In the genomic region with DNA sequence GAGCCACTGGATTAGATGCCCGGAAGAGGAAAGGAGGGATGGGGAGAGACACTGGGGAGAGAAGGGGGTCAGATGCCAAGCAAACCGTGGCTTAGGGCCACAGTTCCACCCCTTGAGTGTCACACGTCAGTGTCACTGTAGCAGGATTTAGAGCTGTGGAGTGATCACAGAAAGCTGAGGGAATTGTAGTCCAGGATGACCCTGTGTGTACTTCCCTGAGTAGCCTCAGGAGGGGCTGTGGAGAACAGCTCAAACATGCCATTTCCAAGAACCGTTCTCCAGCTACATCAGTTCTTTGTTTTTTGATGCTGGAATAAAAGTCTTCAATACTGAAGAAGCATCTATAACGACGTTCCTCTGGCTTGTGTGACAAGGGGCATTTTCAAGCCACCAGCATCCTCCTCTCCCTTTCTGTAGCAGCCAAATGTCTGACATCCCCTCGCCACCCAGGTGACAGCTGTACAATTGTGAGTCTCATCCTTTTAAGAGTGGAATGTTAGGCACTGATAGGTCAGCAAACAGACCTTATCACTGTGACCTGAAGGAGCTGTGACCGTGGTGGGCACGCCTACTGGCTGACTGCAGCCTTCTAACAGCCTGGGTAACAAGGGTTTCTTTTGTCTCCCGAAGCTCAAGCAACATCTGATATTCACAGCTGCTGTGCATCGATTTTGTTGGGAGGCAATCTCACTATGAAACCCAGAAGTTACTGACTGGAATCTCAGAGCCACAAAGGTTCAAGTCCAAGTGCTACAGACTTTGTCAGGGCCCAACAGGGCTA, we compare ENCODE assay signal across 15 mouse cellular contexts. TPM values are rescaled to one million over a fixed set of nuclear protein-coding genes. Genes with fewer than 3 reads are reported as not detected.
DNase-seq lines count a peak whose midpoint lies in the region; ATAC-seq and TF ChIP-seq lines count a peak whose summit lies in the region.
"Had no signal": no experiment of that assay in that cellular context is flagged by ENCODE, and none has a peak within 500 bp of the region (broad histone marks: within the 10 kb centered on the region; RNA-seq: fewer than 3 reads in every experiment).

No protein-coding gene starts in this region.

- H3K36me3 ChIP-seq in forebrain, embryonic 10.5 days (replicated peaks): no peaks in the 10 kb centered on the region
- H3K36me3 ChIP-seq in forebrain, embryonic 15.5 days: no peaks in the 10 kb centered on the region
- H3K36me3 ChIP-seq in limb, embryonic 14.5 days (ENCODE audit: control insufficient read depth, insufficient read depth, low read length): no peaks in the 10 kb centered on the region
- H3K36me3 ChIP-seq in limb, embryonic 10.5 days: no peaks in the 10 kb centered on the region
- no peaks in the 10 kb centered on the region for H3K36me3 ChIP-seq in hindbrain, postnatal 0 days (ENCODE audit: insufficient read depth, low read length)
- H3K36me3 ChIP-seq: embryonic facial prominence, embryonic 15.5 days had no signal

- H3K27ac ChIP-seq in forebrain, embryonic 10.5 days: peak overlapping the region; percentile 52; the same call in 1 of the 2 replicates
- no peak overlapping the region for H3K27ac ChIP-seq in forebrain, embryonic 15.5 days (replicated peaks)
- H3K27ac ChIP-seq in limb, embryonic 14.5 days (replicated peaks; ENCODE audit: low read depth, low read length): no peak overlapping the region
- no peak overlapping the region for H3K27ac ChIP-seq in limb, embryonic 10.5 days
- H3K27ac ChIP-seq in hindbrain, postnatal 0 days: no peak overlapping the region
- H3K27ac ChIP-seq: embryonic facial prominence, embryonic 15.5 days had no signal

- no peak for DNase-seq in forebrain, embryonic 10.5 days (ENCODE audit: extremely low spot score, low spot score)
- DNase-seq in limb, embryonic 14.5 days (ENCODE audit: low spot score): peak; percentile 53
- no peak for DNase-seq in limb, embryonic 10.5 days (ENCODE audit: low spot score)
- DNase-seq in embryo, embryonic 10.5 days (ENCODE audit: low spot score): peak; percentile 53
- no peak for DNase-seq in hindbrain, postnatal 0 days (ENCODE audit: low spot score)
- no peak for DNase-seq in right cerebral cortex, adult 2 months (ENCODE audit: low spot score in 2 of 2)
- DNase-seq in adrenal gland, adult 18-20 months (ENCODE audit: low spot score in 2 of 2): no peak
- DNase-seq: adrenal gland, postnatal 36 days; cerebellum, adult 11 months; heart, postnatal 14 days; kidney, adult 9 months; right cerebral cortex, postnatal 25 days had no signal

- H3K4me2 ChIP-seq in forebrain, embryonic 15.5 days (replicated peaks): no peak overlapping the region
- no peak overlapping the region for H3K4me2 ChIP-seq in limb, embryonic 14.5 days (replicated peaks; ENCODE audit: low read depth, low read length, severe bottlenecking)
- H3K4me2 ChIP-seq in hindbrain, postnatal 0 days (ENCODE audit: low read depth, low read length): no peak overlapping the region
- H3K4me2 ChIP-seq: embryonic facial prominence, embryonic 15.5 days had no signal

- 0 out of 2 replicates have a peak, but pooled peaks cover 5% of the 10 kb centered on the region for H3K9me3 ChIP-seq in forebrain, embryonic 10.5 days
- H3K9me3 ChIP-seq in forebrain, embryonic 15.5 days: peaks cover 7% of the 10 kb centered on the region; the same call in 1 of the 2 replicates
- H3K9me3 ChIP-seq in limb, embryonic 14.5 days (ENCODE audit: control insufficient read depth, low read length): no peaks in the 10 kb centered on the region
- no peaks in the 10 kb centered on the region for H3K9me3 ChIP-seq in limb, embryonic 10.5 days (replicated peaks)
- H3K9me3 ChIP-seq in hindbrain, postnatal 0 days (ENCODE audit: low read length): no peaks in the 10 kb centered on the region; the same call in 1 of the 2 replicates
- H3K9me3 ChIP-seq: embryonic facial prominence, embryonic 15.5 days had no signal

- WGBS in forebrain, embryonic 10.5 days: 54% methylated on average over 11 of the region's 11 CpGs
- WGBS in forebrain, embryonic 15.5 days: 54% methylated on average over 11 of the region's 11 CpGs
- 56% methylated on average over 11 of the region's 11 CpGs for WGBS in limb, embryonic 14.5 days
- WGBS in limb, embryonic 10.5 days: 66% methylated on average over 11 of the region's 11 CpGs
- WGBS in hindbrain, postnatal 0 days: 39% methylated on average over 11 of the region's 11 CpGs

- no peak overlapping the region for H3K9ac ChIP-seq in forebrain, embryonic 15.5 days (replicated peaks)
- H3K9ac ChIP-seq in limb, embryonic 14.5 days (ENCODE audit: low read depth, low read length, severe bottlenecking): no peak overlapping the region
- H3K9ac ChIP-seq in hindbrain, postnatal 0 days (replicated peaks; ENCODE audit: low read length): no peak overlapping the region
- H3K9ac ChIP-seq: embryonic facial prominence, embryonic 15.5 days had no signal

- peaks cover 30% of the 10 kb centered on the region for H3K4me1 ChIP-seq in forebrain, embryonic 10.5 days
- H3K4me1 ChIP-seq in forebrain, embryonic 15.5 days: no peaks in the 10 kb centered on the region
- H3K4me1 ChIP-seq in limb, embryonic 14.5 days (ENCODE audit: control insufficient read depth, insufficient read depth, low read length): peaks cover 7% of the 10 kb centered on the region
- peaks cover 14% of the 10 kb centered on the region for H3K4me1 ChIP-seq in limb, embryonic 10.5 days
- H3K4me1 ChIP-seq in hindbrain, postnatal 0 days (ENCODE audit: insufficient read depth, low read length): no peaks in the 10 kb centered on the region

- TF ChIP-seq CTCF in hindbrain, postnatal 0 days (IDR thresholded peaks at IDR 0.05; ENCODE audit: low read depth): peak; percentile 36

- no peak for TF ChIP-seq POLR2A in limb, embryonic 14.5 days (IDR thresholded peaks at IDR 0.05; ENCODE audit: borderline replicate concordance, extremely low read depth, insufficient read depth, insufficient read length)

- no peaks in the 10 kb centered on the region for H3K27me3 ChIP-seq in forebrain, embryonic 10.5 days (ENCODE audit: poor library complexity, severe bottlenecking)
- H3K27me3 ChIP-seq in forebrain, embryonic 15.5 days: no peaks in the 10 kb centered on the region
- H3K27me3 ChIP-seq in limb, embryonic 14.5 days (ENCODE audit: control insufficient read depth, insufficient read depth, low read length): no peaks in the 10 kb centered on the region
- H3K27me3 ChIP-seq in limb, embryonic 10.5 days (ENCODE audit: low read depth, poor library complexity, severe bottlenecking): no peaks in the 10 kb centered on the region
- no peaks in the 10 kb centered on the region for H3K27me3 ChIP-seq in hindbrain, postnatal 0 days (ENCODE audit: insufficient read depth, low read length)
- H3K27me3 ChIP-seq: embryonic facial prominence, embryonic 15.5 days had no signal

- ATAC-seq in forebrain, embryonic 15.5 days (replicated peaks): no peak
- ATAC-seq in limb, embryonic 14.5 days (ENCODE audit: low FRiP score, low read depth): peak; percentile 64; the same call in 1 of the 2 replicates
- ATAC-seq in hindbrain, postnatal 0 days: no peak
- ATAC-seq: forebrain, embryonic 16.5 days had no signal

- no peak overlapping the region for H3K4me3 ChIP-seq in forebrain, embryonic 10.5 days
- no peak overlapping the region for H3K4me3 ChIP-seq in forebrain, embryonic 15.5 days
- no peak overlapping the region for H3K4me3 ChIP-seq in limb, embryonic 14.5 days (replicated peaks; ENCODE audit: low read length)
- H3K4me3 ChIP-seq in limb, embryonic 10.5 days: no peak overlapping the region
- H3K4me3 ChIP-seq in hindbrain, postnatal 0 days (ENCODE audit: low read length): no peak overlapping the region
- H3K4me3 ChIP-seq: embryonic facial prominence, embryonic 15.5 days had no signal

RNA-seq across cellular contexts. Expression of a gene that starts 39.9 kb away (rescaled TPM):
- polyA plus RNA-seq in forebrain, embryonic 10.5 days (2016; fragmentation: Nextera tagmentation; extraction: Ambion mirVana): 6.0 and 7.6 TPM in 2 replicates
- 11.2 and 11.3 TPM in 2 replicates for polyA plus RNA-seq in forebrain, embryonic 15.5 days (2015; fragmentation: Nextera tagmentation; extraction: Ambion mirVana)
- 23.9 and 27.9 TPM in 2 replicates for polyA plus RNA-seq in limb, embryonic 14.5 days (2012; rRNA removed)
- 22.8 and 25.4 TPM in 2 replicates for polyA plus RNA-seq in limb, embryonic 14.5 days (2014; fragmentation: Nextera tagmentation; extraction: Ambion mirVana)
- 2.7 and 6.6 TPM in 2 replicates for polyA plus RNA-seq in limb, embryonic 10.5 days (2016; fragmentation: Nextera tagmentation; extraction: Ambion mirVana)
- total RNA-seq in hindbrain, postnatal 0 days (2014; rRNA removed): 66.0 and 75.0 TPM in 2 replicates
- polyA plus RNA-seq in hindbrain, postnatal 0 days (2015; fragmentation: Nextera tagmentation; extraction: Ambion mirVana): 4.1 and 4.2 TPM in 2 replicates
- 10 to 100 TPM in 1 of 2 experiments, 1 to 10 TPM in 1; 3.0 to 12.2 TPM for total RNA-seq in adrenal gland, adult 18-20 months (2021)

Comparison
In these comparisons a context has a peak if more than half of its experiments do, and no peak if none do; other contexts are left out.
1. DNase-seq: peak in limb, embryonic 14.5 days (single experiment) and embryo, embryonic 10.5 days (single experiment); none in forebrain, embryonic 10.5 days (single experiment), limb, embryonic 10.5 days (single experiment), hindbrain, postnatal 0 days (single experiment), right cerebral cortex, adult 2 months (0 of 2) and adrenal gland, adult 18-20 months (0 of 2).